Mouse (Mus musculus) c-Kit-positive CD71-positive TER-119-negative erythroid progenitor cells, embryonic 14.5 days (primary cell): Measurements from ENCODE around the gene Pnpo.

ENCODE experiments used
- DNase-seq: peaks from one replicate; pipeline ENCODE4 v3.0.0-alpha.2; 2013; ENCODE audit warnings: low read depth

Gene Pnpo

DNA sequence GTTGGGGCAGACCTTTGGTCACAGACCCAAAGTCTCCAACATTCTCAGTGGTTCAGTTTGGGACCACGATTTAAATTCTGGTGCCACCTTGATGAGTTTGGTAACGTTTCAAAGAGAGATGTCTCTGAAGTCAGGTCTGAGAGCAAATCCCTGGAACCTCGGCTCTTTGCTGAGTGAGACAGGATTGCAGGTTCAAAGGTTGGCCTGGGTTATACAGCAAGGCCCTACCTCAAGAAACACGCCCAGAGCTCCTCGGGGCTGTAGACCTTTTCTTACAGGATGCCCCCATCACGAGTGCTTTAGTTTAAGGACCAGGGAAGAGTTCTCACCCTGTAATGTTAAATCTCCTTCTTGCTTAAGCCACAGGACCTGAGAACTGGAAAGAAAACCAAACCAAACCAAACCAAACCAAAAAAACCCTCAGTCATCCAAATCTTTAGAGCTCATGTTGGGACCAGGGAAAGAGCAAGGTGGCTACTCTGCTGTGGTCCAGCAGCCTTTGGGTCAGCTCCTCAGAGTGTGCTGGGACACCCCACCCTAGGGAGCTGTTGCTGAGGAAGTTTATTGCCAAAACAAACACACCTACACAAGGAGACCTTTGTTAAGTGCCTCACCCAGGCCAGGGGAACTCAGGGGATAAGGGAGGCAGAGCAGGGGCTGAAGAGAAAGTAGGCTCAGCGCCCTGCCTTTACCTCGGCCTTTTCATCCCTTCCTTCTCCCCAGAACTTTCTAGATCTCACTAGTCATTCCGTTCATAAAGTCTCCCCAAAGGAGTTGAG, 7.7 kb downstream of the Pnpo start:
- DNase-seq = no peak

DNA sequence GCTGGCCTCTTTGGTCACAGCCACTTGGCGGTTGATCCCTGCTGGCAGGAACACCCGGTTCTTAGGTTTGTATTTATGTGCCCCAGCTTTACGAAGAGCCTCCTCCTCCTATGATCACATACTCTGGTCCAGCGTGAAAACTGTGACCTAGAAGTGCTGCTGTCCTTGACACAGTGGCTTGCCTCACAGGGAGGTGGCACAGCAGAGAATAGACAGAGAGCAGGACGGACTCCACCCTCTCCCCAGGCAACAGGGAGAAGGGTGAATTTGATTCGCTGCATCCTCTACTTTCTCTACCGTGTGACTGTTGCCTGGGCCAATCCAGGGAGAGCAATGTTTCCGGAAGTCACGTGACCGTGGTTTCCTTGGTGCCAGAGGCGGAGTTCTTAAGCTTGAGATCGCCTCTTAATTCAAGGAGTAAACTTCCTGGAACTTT, 8.8 kb downstream of the Pnpo start:
- peak; percentile 79 for DNase-seq

DNA sequence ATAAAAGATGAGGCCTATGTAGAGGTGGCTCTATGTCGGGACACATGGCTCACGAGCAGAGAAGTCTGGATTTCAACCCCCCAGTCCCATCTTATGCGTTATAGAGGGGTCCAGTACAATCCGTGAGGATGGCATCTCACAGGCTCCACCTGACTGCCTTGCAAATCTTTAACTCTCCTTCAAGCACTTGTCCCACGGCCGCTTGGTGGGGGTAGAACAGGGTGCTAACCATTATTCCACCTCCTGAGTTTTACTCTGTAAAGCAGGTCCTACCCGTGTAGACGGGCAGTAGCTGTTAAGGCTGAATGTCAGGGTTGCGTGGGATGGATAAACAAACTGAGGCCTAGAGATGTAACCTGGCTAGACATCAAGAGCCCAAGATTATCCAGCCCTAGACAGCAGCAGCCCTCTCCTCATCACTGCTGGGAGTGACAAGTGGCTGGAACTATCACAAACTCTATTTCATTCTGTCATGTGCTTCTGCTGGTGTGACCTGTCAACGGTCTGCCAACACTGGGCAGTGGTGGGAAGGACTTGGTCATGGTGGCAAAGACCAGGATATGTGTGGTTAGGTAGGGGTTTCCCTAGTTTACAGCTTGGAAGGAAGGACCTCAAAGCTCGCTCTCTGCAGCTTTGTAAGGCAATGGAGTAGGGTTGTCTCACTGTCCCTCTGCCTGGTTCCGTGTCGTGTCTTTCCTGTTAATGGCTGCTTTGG, 10.1 kb downstream of the Pnpo start:
- no peak for DNase-seq

DNA sequence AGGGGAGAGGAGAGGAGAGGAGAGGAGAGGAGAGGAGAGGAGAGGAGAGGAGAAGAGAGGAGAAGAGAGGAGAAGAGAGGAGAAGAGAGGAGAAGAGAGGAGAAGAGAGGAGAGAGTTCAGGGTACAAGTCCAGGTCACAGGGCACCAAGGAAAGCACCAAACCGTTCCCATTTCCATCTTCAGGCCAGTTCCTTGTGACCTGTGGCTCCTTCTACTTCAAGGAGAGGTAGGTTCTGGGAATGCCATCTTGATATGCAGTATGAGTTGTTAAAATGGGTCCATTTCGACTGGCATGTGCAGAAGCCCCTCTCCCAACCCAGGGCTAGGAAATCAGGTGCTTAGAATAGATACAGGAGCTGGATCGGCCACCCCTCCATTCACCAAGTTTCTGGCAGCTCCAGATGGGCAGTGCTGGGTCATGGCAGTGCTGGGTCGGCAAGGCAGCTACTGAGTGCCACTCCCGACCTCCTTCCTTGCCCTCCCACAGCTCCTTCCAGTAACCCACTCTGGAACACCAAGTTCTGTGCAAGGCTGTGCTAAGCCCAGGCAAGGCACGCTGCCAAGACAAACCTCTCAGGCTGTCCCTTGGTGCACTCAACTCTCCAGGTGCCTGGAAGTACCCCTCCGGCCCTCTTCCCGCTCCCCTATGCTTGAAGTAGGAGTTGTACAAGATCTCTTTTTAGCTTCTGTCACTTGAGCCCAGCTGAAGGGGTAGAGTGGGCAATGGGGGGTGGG, 12.3 kb downstream of the Pnpo start:
- no peak for DNase-seq

DNA sequence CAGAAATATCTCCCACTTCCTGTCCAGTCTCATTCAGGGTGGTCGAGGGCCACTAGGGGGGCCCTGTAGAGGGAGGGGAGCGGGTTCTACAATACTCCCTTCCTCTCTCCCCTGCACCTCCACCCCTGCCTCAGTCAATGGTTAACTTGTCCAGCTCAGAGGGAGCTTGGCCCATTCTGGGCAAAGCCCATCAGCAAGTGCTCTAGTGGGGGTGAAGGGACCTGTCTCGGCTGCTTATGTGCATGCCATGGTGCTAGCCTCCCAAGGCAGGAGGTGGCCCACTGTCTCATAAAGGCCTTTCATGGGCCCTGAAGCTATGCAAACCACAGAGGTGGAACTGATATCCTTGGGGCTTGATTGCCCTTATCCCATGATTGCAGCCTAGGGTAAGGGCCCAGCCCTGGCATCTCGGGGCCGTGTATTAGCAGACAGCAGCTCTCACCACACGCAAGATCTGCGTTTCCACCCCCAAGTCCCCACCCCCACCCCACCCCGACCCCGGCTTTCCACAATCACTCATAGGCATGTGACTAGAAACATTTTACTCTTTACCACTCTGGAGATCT, 13.9 kb downstream of the Pnpo start:
- no peak for DNase-seq

DNA sequence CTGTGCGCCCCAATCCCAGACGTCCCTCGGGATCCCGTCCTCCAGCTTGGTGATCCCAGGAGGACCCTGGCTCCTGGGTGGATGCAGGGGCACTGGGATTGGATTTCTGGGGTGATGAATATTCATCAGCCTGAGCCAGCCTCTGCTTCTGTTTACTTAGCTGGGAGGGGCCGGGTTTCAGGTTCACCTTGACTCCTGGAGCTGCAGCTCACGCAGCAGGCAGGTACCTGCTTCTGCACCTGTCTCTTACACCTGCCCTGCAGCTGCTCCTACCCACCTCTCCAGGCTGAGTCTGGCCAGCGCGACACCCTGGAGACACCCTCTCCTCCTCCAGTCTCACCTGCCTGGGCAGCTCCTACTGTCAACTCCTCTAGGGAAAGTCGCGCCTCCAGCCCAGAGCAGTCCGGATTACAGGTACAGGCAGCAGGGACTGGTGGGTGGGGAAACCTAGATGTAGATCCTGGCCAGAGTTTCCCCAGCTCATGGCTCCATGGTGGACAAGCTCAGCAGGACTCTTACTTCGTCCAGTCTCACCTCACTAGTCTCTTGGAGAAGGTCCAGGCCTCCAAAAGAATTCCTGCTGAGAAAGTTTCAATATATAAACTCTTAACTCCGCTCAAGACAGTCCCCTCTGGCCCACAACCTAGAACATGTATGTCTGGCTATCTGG, 14.6 kb downstream of the Pnpo start:
- no peak for DNase-seq

DNA sequence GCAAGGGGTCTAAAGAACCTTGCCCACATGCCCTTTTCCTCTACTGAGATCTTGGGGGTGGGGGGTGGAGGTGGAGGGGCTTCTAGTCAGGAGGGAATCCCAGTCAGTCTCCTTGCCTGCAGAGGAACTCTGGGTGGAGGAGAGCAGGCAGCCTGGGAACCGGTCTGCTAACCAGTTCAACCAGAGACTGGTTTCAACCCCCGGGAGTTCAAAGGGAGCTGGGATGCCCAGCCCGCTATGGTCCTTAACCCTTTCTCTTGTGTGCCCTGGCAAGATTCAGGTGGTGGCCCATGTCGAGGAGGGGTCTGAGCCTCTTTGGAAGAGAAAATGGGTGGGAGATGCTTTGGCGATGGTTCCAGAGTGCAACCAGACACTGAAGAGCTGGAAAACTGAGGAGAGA, 15.1 kb downstream of the Pnpo start:
- DNase-seq = no peak

DNA sequence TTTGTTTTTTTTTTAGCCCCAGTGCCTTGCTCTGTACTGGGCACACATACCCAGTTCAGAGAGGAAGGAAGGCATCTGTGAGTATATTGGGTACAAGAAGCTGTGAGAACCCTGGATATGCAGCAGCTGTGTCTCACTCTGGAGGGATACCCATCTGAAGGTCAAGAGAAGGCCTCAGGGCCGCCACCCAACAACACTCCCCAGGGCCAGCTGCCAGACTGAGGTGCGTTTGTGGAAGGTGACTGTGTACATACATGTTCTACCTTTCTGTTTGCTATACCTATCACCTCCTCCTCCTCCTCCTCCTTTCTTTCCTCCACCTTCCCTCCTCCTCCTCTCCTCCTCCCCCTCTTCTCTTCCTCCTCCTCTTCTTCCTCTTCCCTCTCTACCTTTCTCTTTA, 15.7 kb downstream of the Pnpo start, which contains the start of gene Prr15l:
TSS of gene Prr15l (plus strand) at position 17 of the 400 bp plus-strand sequence.
- DNase-seq = no peak

- no peak for DNase-seq
Measured at GRCm38 (mm10) chr11:96926587-96926986, 17.2 kb downstream of the Pnpo start.

GRCm38 (mm10) chr11:96925469-96926148, 18.2 kb downstream of the Pnpo start:
- no peak for DNase-seq

DNA sequence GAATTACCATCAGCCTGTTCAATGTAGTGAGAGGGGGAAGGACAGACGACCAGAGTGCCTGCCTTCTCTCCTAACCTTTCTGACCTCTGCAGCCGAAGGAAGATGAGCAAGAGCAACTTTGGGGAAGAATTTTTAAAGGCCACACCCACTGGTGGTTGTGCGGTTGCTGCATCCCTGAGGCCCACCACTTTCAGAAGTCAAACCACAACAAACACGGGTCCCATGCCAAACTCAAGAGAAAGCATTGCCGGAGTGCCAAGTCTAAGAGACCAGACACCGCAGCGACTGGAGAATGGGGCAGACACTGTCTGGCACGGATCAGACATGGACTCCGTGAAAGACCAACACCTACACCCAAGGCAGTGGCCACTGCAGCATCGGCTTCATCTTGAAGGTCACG, 18.9 kb downstream of the Pnpo start:
- DNase-seq = no peak

GRCm38 (mm10) chr11:96919003-96919402, 24.8 kb downstream of the Pnpo start:
- no peak for DNase-seq

GRCm38 (mm10) chr11:96917415-96917814, 26.4 kb downstream of the Pnpo start:
- DNase-seq = peak; percentile 64

- DNase-seq = no peak
Measured at GRCm38 (mm10) chr11:96916885-96917396, 26.8 kb downstream of the Pnpo start.

DNA sequence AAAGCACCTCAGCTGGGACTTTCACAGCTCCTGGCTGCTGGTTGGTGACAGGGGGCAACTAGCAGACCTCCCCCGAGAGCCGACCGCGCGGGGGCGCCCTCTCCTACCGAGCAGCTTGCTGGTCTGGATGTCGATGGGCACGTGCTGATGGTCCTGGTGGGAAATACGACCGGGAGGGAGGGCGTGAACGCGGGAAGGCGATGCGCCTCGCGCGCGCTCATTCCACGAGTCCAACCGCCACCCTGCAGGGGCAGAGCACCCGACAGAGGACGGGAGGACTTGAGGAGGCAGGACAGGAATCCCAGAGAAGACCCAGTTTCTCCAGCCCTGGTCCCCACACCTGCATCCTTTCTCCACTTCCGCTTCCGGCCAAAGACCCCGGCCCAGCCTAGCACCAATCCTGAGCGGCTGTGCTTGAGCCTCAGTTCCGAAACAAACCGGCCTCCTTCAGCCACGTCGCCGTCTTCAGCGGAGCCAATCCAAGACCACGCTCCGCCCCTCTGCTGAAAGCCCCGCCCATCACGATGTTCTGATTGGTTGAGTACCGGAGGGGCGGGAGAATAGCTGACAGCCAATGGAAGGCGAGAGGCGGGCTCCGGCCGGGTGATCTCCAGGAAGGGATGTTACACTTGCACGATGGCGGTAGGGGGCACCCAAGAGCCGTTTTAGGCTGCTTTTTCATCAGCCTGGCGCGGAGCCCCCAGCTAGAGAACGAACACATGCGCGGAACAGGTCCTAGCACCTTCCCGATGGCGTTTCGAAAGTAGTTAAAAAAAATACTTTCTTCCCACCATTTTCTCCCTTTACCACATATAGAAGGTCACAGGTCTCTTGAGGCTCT, 27.5 kb downstream of the Pnpo start, which contains the start of gene Cdk5rap3:
TSS of gene Cdk5rap3 (minus strand) at position 453 of the 841 bp plus-strand sequence.
- peak; percentile 99 for DNase-seq

DNA sequence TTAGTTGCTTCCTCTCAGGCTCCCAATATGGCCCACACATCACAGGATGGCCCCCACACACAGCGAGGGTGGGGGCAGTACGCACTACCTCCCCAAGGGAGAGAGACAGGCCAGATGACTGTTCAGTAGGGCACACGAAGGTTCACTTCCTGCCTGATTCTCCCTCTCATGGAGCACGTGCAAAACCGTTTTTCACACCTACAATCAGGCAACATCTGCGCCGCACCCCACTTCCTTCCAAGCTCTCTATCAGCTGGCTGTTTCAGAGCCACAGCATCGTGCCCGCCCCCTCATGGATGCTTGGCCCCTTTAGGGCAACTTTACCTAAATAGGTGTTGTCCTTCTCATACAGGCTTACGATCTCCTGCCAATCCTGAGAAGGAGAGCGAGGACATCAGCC, 31.1 kb downstream of the Pnpo start:
- DNase-seq = no peak

DNA sequence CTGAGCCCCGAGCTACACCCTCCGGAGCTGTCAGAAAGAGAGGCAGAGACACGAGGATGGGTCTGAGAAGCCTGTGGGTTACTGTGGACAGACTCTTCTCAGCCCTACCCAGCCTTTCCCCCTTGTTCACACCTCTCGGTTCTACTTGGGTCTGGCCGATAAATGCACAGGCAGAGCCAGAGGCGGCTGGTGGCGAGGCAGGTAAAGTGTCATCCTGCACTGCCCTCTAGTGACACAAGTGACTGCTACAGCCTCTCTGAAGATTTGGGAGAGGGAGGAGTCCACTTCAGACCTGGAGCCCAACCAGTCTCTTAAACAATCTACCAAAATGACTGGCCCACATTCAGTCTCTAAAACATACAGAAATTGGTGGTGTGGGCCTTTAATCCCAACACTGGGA, 33.8 kb downstream of the Pnpo start:
- DNase-seq = peak; percentile 68

- DNase-seq = no peak
Measured at GRCm38 (mm10) chr11:96908594-96908993, 35.2 kb downstream of the Pnpo start.

GRCm38 (mm10) chr11:96906431-96907161, 37.2 kb downstream of the Pnpo start:
- no peak for DNase-seq
